Mouse (Mus musculus): ENCODE measurements around the gene 1600002K03Rik.
A peak's percentile ranks its signal among the peaks of the same experiment; 100 is the strongest.

Gene 1600002K03Rik

DNA sequence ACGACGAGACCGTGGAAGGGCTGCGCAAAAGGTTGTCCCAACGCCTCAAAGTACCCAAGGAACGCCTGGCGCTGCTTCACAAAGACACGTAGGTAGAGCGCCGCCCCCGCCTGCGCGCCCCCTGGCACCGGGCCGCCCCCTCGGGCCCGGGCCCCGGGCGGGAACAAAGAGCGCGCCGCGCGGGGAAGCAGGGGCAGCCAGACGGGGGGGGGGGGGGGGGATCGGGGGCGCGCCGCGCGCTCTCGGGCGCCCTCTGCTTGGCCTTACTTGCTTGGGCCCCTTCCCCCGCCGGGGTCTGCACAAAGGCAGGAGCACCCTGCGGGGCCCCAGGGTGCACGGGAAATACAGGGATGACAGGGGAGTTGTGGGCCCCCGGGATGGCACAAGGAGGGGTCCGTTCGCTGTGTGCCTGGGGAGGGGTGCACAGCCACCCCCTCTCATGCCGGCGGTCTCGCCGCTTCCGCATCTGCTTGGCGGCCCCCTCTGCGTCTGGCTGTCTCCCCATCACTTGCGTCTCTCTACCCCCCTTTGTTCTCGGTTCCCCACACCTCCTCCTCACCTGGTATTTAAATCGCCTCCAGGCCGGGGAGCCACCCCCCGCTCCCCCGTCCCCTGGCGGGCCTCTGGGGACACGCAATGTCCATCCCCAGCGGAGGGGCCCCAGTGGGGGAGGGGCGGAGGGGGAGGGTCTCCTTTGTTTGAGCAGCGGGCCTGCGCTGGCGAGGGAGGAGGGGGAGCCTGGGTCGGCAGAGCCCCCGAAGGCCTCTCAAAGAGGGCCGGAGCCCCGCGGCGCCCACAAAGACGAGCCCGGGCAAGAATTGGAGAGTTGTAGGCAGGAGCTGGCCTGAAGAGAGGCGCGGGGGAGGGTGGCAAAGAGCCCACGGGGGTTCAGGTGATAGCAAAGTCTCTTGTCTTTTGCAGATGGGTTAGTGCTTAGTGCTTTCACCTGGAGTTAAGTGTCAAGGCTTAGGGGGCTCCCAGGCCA is 22.2 kb upstream of the 1600002K03Rik start:
- no peak for TF ChIP-seq POU5F1 (IDR thresholded peaks at IDR 0.05; ENCODE audit: borderline replicate concordance, low read length)
- no peak for TF ChIP-seq NANOG (IDR thresholded peaks at IDR 0.05; ENCODE audit: borderline replicate concordance, low read length)
- no peak for TF ChIP-seq CTCF (conservative IDR thresholded peaks at IDR 0.05; ENCODE audit: low read length)
- Histone ChIP-seq H3K27me3 (ENCODE audit: insufficient read depth, low read length) (no peaks in the 10 kb centered on the region), H3K9me3 (ENCODE audit: low read length) (no peaks in the 10 kb centered on the region), H3K4me3 (replicated peaks; ENCODE audit: low read length) (peak overlapping the region; percentile 90), H3K4me1 (replicated peaks; ENCODE audit: low read depth, low read length) (peaks cover 71% of the 10 kb centered on the region), H3K36me3 (ENCODE audit: insufficient read depth, low read length) (peaks cover 68% of the 10 kb centered on the region)

DNA sequence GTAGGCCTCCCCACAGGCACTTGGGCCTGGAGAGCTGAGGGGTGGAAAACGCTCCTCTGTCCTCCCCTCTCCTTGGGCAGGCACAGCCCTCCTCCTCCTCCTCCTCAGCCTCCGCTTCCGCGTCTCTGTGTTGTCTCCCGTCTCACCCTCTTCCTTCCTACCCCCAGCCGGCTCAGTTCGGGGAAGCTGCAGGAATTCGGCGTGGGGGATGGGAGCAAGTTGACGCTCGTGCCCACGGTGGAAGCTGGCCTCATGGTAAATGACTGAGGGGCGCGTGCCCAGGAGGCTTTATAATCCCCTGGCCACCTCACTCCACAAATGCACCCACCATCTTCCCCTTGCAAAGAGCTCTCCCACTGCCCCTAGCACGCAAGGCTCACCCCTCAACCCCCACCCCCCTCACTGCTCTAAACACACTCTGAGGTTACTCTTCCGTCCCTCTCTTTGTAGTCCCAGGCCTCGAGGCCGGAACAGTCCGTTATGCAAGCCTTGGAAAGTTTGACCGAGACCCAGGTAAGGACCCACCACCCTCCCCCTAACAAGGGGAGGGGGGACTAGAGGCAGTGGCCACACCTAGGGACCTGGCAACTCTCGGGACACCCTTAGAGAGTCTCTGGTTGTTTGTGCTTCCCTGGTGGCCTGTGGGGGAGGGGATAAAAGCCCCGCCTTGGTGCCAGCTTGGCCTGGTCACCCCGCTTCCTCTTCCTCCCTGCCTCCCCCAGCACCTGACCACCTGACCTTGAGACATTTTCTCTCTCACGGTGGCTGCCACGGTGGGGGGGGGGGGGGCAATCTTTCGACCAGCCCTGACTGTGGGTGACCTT is 21.3 kb upstream of the 1600002K03Rik start:
- Histone ChIP-seq H3K27me3 (ENCODE audit: insufficient read depth, low read length) (no peaks in the 10 kb centered on the region), H3K36me3 (ENCODE audit: insufficient read depth, low read length) (peaks cover 68% of the 10 kb centered on the region), H3K4me3 (replicated peaks; ENCODE audit: low read length) (peak overlapping the region; percentile 90), H3K4me1 (replicated peaks; ENCODE audit: low read depth, low read length) (peaks cover 71% of the 10 kb centered on the region), H3K9me3 (ENCODE audit: low read length) (no peaks in the 10 kb centered on the region)
- TF ChIP-seq CTCF (conservative IDR thresholded peaks at IDR 0.05; ENCODE audit: low read length): no peak
- TF ChIP-seq NANOG (IDR thresholded peaks at IDR 0.05; ENCODE audit: borderline replicate concordance, low read length): no peak
- no peak for TF ChIP-seq POU5F1 (IDR thresholded peaks at IDR 0.05; ENCODE audit: borderline replicate concordance, low read length)

DNA sequence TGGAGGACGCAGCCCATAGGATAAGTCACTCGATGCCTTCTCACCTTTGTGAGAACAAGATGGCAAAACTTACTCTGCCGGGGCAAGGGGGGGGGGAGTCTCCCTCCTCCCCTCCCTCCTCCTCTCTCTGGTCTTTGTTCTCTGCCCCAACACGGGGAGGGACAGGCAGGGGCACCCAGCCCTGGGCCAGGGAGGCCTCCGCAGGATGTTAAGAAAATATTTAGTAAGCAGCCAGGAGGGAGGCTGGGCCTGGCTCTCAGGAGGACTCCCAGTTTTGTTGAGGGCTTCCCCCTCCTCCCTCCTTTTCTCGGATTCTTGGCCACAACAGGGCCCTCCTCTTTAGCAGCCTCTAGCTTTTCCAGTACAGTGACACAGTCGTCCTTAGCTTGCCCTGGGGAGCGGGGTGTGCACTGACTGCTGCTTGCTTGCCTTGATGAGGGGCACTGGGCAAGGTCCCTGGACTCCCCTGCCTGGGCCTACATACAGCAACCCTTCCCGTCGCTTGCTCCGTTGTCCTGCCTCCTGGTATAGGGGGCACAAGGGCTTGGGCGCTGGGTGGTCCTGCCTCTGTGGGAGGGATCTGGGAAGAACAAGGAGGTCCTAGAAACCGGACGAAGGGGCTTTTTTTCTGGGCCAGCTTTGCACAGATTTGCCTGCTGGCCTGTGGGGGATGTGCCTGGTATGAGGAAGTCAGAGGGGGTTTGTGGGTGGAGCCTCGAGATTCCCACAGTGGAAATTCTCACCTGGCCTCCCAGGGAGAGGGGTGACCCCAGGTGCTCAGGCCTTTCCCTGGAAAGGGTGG is 20.5 kb upstream of the 1600002K03Rik start:
- peaks cover 71% of the 10 kb centered on the region for H3K4me1 ChIP-seq (replicated peaks; ENCODE audit: low read depth, low read length)
- no peaks in the 10 kb centered on the region for H3K27me3 ChIP-seq (ENCODE audit: insufficient read depth, low read length)
- H3K9me3 ChIP-seq (ENCODE audit: low read length): no peaks in the 10 kb centered on the region
- TF ChIP-seq POU5F1 (IDR thresholded peaks at IDR 0.05; ENCODE audit: borderline replicate concordance, low read length) (no peak), CTCF (conservative IDR thresholded peaks at IDR 0.05; ENCODE audit: low read length) (no peak), NANOG (IDR thresholded peaks at IDR 0.05; ENCODE audit: borderline replicate concordance, low read length) (no peak)
- H3K4me3 ChIP-seq (replicated peaks; ENCODE audit: low read length): peak overlapping the region; percentile 90
- H3K36me3 ChIP-seq (ENCODE audit: insufficient read depth, low read length): peaks cover 68% of the 10 kb centered on the region

DNA sequence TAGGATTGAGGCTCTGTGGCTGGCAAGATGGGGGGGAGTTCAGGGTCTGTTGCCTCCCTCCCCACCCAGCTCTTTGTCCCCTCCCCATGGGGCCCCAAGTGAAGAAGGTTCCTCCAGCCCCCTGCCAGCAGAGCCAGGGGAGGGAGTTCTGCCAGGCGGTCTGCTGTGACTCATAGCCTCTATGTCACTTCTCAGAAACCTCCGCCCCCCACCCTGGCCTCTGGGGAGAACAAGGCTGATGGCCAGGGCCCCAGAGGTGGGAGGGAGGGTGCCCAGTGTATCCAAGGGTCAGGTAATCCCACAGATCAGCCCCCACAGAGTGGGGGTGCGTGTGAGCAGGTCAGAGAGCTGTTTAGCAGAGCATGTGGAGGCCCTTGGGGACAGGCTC is 19.9 kb upstream of the 1600002K03Rik start:
- H3K36me3 ChIP-seq (ENCODE audit: insufficient read depth, low read length): peaks cover 69% of the 10 kb centered on the region

DNA sequence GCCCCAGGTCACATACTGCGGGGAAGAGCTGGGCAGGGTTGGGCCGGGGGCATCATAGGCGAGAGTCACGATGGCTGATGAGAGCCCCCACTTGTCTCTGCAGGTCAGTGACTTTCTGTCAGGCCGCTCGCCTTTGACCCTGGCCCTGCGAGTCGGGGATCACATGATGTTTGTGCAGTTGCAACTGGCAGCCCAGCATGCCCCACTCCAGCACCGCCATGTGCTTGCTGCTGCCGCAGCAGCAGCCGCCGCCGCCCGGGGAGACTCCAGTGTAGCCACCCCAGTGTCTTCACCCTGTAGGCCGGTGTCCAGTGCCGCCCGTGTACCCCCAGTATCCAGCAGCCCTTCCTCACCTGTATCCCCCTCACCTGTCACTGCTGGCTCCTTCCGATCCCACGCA is 19.0 kb upstream of the 1600002K03Rik start:
- Histone ChIP-seq H3K36me3 (ENCODE audit: insufficient read depth, low read length) (peaks cover 69% of the 10 kb centered on the region), H3K9me3 (ENCODE audit: low read length) (no peaks in the 10 kb centered on the region), H3K27me3 (ENCODE audit: insufficient read depth, low read length) (no peaks in the 10 kb centered on the region), H3K4me1 (replicated peaks; ENCODE audit: low read depth, low read length) (peaks cover 77% of the 10 kb centered on the region), H3K4me3 (replicated peaks; ENCODE audit: low read length) (peak overlapping the region; percentile 90)
- no peak for TF ChIP-seq CTCF (conservative IDR thresholded peaks at IDR 0.05; ENCODE audit: low read length)

More for the DNA sequence above, 19.9 kb upstream of the 1600002K03Rik start:
- no peaks in the 10 kb centered on the region for H3K27me3 ChIP-seq (ENCODE audit: insufficient read depth, low read length)
- H3K4me3 ChIP-seq (replicated peaks; ENCODE audit: low read length): peak overlapping the region; percentile 90
- TF ChIP-seq NANOG (IDR thresholded peaks at IDR 0.05; ENCODE audit: borderline replicate concordance, low read length) (no peak), POU5F1 (IDR thresholded peaks at IDR 0.05; ENCODE audit: borderline replicate concordance, low read length) (no peak), CTCF (conservative IDR thresholded peaks at IDR 0.05; ENCODE audit: low read length) (no peak)
- no peaks in the 10 kb centered on the region for H3K9me3 ChIP-seq (ENCODE audit: low read length)
- peaks cover 69% of the 10 kb centered on the region for H3K4me1 ChIP-seq (replicated peaks; ENCODE audit: low read depth, low read length)

DNA sequence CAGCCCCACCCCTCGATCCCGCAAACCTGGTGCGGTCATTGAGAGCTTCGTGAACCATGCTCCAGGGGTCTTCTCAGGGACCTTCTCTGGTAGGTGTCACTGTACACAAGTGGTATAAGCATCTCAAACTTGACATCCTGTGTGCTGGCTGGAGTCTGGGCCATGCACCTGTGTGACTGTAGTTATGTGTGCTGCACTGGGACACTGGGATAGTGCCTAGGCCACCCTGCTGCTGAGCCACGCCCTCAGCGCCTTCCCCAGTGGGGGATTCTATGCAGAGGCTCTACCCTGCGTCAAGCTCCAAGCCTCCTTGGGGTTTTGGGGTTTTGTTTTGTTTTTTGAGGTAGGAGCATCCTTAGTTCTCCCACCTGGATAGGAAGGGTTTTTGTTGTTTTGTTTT is 18.4 kb upstream of the 1600002K03Rik start:
- peaks cover 84% of the 10 kb centered on the region for H3K4me1 ChIP-seq (replicated peaks; ENCODE audit: low read depth, low read length)
- peak overlapping the region; percentile 90 for H3K4me3 ChIP-seq (replicated peaks; ENCODE audit: low read length)
- H3K36me3 ChIP-seq (ENCODE audit: insufficient read depth, low read length): peaks cover 69% of the 10 kb centered on the region
- no peaks in the 10 kb centered on the region for H3K9me3 ChIP-seq (ENCODE audit: low read length)
- no peaks in the 10 kb centered on the region for H3K27me3 ChIP-seq (ENCODE audit: insufficient read depth, low read length)
- TF ChIP-seq CTCF (conservative IDR thresholded peaks at IDR 0.05; ENCODE audit: low read length) (no peak), POU5F1 (IDR thresholded peaks at IDR 0.05; ENCODE audit: borderline replicate concordance, low read length) (no peak), NANOG (IDR thresholded peaks at IDR 0.05; ENCODE audit: borderline replicate concordance, low read length) (no peak)

DNA sequence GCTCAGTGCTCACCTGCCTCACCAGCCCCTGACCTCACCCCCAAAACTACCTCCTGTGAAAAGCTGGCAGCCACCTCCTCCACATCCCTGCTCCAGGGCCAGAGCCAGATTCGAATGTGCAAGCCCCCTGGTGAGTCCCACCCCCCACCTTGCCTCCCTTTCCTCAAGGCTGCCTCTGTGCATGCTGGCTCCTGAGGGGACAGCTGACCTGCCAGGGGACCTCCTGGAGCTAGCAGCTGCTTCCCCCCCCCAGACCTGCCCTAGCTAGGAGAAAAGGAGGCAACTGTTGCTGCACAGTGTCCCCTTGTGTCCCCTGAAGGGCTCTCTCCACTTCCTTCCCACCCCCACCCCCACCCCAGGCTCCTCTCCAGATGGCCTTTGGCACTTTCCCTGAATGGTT is 17.5 kb upstream of the 1600002K03Rik start:
- H3K4me3 ChIP-seq (replicated peaks; ENCODE audit: low read length): no peak overlapping the region; the same call in 1 of the 2 replicates
- H3K9me3 ChIP-seq (ENCODE audit: low read length): no peaks in the 10 kb centered on the region
- H3K27me3 ChIP-seq (ENCODE audit: insufficient read depth, low read length): no peaks in the 10 kb centered on the region
- peaks cover 87% of the 10 kb centered on the region for H3K4me1 ChIP-seq (replicated peaks; ENCODE audit: low read depth, low read length)
- peaks cover 69% of the 10 kb centered on the region for H3K36me3 ChIP-seq (ENCODE audit: insufficient read depth, low read length)
- TF ChIP-seq POU5F1 (IDR thresholded peaks at IDR 0.05; ENCODE audit: borderline replicate concordance, low read length): no peak
